Mouse (Mus musculus): ENCODE data around the gene Kmt5c.

DNA sequence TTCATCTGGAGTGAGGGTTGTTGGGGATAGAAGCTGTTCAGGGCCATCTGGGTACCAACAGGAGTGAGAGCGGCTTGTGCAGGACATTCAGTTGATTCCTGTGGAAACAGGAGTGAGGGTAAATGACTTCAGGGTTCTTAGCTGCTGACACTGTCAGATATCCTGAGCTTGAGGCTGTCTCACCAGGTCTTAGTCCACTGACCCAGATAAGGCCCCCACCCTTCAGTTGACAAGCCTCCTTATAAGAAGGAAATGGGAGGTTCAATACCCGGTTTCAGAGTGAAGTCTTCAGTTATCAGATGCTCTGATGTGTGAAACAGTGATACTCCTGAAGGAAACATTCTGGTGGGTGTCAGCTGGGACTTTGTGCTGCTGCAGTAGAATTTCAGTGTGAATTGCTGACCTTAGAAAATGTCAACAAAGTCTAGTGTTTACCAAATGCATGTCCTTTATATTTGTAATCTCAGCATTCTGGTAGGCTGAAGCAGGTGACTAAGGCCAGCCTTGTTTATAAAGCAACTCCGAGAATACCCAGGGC lies 54.8 kb downstream of the Kmt5c start:
- TF ChIP-seq POLR2A (IDR thresholded peaks at IDR 0.05; ENCODE audit: low read depth, low read length) (no peak), CTCF (IDR thresholded peaks at IDR 0.05; ENCODE audit: extremely low read depth, insufficient read depth, insufficient read length, insufficient replicate concordance) (no peak)
